Mouse (Mus musculus) megakaryocyte-erythroid progenitor cell, adult 5-6 weeks (primary cell): Measurements from ENCODE around the gene Gapdhs. TPM values are rescaled to one million over a fixed set of nuclear protein-coding genes. Genes with fewer than 3 reads are reported as not detected.
"Not testable (repeated sequence)": the region's sequence is repeated elsewhere in the genome, so short reads cannot be mapped to it uniquely, and the experiment has no call there.

Experiments used
- ATAC-seq: replicated peaks from 2 replicates; pipeline ENCODE4 v1.8.0; 2016; ENCODE audit warnings: mild to moderate bottlenecking, inconsistent platforms; ENCODE audit not compliant: severe bottlenecking, poor library complexity, low FRiP score, low TSS enrichment
- total RNA-seq, 2 experiments: library from RNA; stranded (forward) in 1 of 2; stranded (reverse) in 1 of 2; fragments of 200-1000, 215-1000 nt in 1 of 2; fragments of >200 nt in 1 of 2; fragmentation: Nextera tagmentation in 1 of 2; gene quantifications; 2 replicates each; pipeline ENCODE4 v1.2.3; 2014 to 2017

Gapdhs gene
- not detected in 2 replicates for total RNA-seq (2014; fragmentation: Nextera tagmentation)
- not detected in 2 replicates for total RNA-seq (2017)

GRCm38 (mm10) chr7:30743617-30744016 lies at the start of gene Gapdhs:
Gene Gapdhs, minus strand, starts transcription at chr7:30743681.
- not testable (repeated sequence) for ATAC-seq

DNA sequence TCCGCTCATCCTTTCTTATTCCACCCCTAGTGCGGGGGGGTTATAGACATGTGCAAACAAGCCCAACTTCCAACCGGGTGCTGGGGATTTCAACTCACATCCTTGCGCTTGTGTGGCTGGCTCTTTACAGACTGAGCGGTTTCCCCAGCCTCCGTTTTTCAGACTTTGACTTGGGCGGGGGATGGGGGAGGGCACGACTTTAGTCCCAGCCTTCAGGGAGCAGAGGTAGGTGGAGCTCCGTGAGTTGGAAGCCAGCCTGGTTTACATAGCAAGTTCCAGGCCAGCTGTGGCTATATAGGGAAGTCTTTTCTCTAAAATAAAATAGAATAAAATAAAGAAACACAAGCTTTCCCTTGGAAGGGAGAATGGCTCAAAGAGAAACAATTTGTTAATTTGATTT lies 48.4 kb upstream of the Gapdhs start:
- no peak for ATAC-seq

GRCm38 (mm10) chr7:30790141-30790540 lies 46.7 kb upstream of the Gapdhs start:
- no peak for ATAC-seq

GRCm38 (mm10) chr7:30787377-30788022 lies 44.0 kb upstream of the Gapdhs start, which contains the start of gene Krtdap:
Gene Krtdap, plus strand, starts transcription at chr7:30787896.
- ATAC-seq: no peak

DNA sequence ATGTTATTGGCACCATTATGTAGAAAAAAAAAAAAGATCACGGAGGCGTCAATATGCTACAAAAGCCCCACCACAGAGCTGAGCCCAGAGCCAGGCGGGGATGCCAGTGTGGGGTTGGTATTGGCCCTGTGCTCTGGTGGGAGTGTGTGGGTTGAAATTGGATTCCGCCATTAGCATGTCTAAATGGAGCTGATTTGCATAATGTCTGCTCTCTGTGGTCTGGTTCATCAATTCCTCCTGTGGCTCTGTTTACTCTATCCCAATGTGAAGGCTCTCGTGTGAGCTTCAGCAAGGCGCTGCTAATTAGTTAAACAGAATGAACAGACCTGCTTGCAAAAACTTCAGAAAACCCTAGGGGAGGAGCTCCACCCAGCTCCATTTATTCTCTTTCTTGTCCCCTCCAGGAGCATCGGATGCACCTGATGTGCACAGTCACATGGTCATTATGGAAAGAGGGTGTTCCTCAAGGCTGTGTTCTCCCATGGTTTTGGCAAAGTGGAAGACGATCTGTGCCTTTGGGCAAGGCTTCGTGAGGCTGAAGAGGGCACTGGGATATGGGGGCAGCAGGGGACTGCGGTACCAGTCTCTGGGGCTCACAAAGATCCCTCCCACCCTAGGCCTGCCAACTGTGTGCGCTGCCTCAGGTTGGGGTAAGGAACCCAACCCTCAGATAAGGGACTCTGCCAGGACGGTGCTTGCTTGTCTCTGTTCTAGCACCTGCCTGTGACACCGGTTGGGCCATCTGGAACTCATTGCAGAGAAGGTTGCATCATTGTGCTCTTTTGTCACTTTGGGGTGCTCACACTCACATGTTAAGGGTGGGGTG lies 42.5 kb upstream of the Gapdhs start:
- no peak for ATAC-seq

DNA sequence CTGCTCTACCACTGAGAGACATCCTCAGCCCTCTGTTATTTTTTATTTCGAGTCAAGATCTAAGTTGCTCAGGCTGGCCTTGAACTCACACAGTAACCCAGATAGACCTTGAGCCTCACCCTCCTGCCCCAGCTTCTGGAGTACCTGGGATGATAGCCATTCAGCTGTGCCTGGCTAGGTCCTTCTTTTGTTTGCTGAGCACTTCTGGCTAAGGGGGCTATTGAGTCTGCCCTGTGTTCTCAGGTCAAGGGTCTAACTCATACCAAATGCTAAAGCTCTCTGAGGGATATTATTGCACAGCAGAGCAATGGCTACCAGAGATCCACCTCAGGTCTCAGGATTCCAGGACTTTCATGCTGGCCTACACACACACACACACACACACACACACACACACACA lies 41.7 kb upstream of the Gapdhs start:
- no peak for ATAC-seq

DNA sequence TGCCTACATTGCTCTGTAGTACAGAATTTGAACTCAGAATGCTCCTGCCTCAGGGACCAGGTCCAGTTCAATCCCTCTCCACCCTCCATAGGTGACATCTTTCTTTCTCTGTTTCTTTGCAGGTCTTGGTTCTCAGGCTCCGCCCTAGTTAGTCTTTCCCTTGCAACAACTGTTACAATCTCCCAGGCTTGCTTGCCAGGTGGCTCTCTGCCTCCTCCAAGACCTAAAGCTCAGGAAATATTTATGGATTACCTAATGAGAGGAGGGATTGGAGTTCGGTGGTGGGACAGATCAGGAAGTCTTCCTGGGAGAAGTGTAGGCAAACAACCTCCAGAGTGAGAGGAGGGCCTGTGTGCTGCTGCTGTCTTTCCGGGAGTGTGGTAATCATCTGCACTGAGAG lies 39.2 kb upstream of the Gapdhs start:
- no peak for ATAC-seq

- ATAC-seq: peak; percentile 75
These were observed 38.3 kb upstream of the Gapdhs start for GRCm38 (mm10) chr7:30781792-30782191.

GRCm38 (mm10) chr7:30777911-30778310 lies 34.4 kb upstream of the Gapdhs start:
- no peak for ATAC-seq

- ATAC-seq: no peak
These were observed 33.6 kb upstream of the Gapdhs start for GRCm38 (mm10) chr7:30777081-30777579.

DNA sequence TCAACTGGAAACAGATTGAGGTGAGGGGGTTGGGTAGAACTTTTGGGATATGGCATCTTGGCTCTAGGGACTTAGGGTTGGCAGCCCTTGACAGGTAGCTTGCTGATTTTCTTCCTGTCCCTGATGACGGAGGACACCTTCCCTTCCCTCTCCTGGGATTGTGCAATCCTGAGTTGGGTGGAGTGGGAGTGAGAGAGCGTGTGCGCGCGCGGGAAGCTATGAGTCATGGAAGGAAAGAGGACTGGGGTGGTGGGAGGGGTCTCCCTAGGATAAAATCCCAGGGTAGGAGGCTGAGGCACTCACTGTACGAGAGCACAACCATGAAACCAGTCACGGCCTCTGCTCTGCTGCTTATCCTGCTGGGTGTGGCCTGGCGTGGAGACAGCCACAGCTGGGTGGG lies 32.6 kb upstream of the Gapdhs start:
- ATAC-seq: no peak

DNA sequence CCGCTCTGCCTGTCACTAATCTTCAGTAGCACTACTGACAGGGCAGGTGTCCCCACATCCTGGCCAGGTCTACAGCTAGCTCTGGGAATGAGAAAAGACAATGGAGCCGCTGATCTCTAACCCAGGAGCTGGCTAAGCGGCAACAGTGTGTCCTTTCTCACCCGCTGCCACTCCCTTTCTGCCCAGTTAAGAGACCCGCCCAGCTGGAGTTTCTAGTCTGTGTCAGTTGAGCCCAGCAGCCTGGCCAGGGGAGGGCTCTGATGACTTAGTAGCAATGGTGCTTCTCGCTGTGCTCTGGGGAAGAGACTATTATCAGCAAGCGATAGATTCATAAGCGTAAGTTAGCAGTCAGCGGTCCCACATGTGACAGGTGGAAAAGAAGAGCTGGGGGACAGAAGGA lies 25.8 kb upstream of the Gapdhs start:
- peak; percentile 53; the same call in 1 of the 2 replicates for ATAC-seq

GRCm38 (mm10) chr7:30766408-30766807 lies 22.9 kb upstream of the Gapdhs start:
- ATAC-seq: no peak

DNA sequence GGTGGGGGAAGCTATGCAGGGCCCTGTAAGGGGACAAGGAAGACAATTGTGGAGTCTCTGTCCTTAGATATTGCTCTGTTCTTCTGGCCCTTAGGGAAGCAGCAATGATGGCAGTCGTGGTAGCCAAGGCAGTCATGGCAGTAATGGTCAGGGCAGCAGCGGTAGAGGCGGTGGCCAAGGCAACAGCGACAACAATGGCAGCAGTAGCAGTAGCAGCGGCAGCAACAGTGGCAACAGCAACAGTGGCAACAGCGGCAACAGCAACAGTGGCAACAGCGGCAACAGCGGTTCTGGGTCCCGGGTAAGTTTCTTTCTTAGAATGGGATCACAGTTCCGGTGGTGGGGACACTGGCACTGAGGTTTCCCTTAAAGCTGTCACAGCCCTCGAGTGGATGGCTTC lies 21.7 kb upstream of the Gapdhs start:
- ATAC-seq: no peak

- no peak for ATAC-seq
These were observed 20.0 kb upstream of the Gapdhs start, which contains the start of gene Dmkn for GRCm38 (mm10) chr7:30763456-30763855. Gene Dmkn, plus strand, starts transcription at chr7:30763756.

DNA sequence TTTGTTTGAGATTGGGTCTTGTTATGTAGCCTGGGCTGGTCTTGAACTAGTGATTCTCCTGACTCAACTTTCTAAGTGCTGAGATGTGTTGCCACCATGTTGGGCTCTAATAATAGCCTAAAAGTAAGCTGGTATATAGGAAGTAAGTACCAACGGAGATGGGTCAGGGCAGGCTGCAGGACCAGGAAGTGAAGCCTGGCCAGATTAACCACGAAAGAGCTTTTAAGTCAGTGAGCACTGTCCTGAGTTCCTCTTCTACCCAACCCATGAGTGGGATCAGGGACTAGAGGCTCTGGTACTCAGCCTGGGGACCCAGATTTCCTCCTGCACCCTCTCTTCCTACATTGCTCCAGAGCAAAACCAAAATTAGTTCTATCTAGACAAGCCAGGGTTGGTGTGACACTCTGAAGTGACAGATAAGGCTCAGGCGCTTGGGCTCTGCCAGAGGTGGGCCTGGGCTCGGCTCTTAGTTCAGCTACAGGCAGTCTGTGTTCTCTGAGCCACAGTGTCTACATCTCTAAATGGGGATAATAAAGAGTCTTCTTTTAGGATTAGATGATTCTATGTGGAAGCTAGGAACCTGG lies 18.4 kb upstream of the Gapdhs start:
- peak; percentile 79 for ATAC-seq

GRCm38 (mm10) chr7:30758853-30759252 lies 15.4 kb upstream of the Gapdhs start:
- no peak for ATAC-seq

DNA sequence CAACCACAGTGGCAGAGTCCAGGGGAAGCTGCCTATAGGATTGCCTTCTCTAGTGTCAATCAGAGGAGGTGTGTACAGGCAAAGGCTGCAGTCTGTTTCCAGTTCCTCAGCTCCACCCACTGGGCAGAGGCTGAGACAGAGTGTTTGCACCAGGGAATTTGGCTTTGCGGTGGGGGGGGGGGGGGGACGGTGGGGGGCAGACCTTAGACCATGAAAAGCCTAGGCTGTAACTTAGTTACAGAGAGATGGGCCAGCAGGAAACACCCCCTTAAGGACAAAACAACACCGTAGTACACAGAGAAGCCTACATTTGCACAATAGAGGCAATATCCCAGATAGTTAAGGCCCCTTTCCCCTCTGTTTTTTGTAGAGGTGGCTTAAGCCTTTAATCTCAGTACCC lies 13.5 kb upstream of the Gapdhs start:
- no peak for ATAC-seq

DNA sequence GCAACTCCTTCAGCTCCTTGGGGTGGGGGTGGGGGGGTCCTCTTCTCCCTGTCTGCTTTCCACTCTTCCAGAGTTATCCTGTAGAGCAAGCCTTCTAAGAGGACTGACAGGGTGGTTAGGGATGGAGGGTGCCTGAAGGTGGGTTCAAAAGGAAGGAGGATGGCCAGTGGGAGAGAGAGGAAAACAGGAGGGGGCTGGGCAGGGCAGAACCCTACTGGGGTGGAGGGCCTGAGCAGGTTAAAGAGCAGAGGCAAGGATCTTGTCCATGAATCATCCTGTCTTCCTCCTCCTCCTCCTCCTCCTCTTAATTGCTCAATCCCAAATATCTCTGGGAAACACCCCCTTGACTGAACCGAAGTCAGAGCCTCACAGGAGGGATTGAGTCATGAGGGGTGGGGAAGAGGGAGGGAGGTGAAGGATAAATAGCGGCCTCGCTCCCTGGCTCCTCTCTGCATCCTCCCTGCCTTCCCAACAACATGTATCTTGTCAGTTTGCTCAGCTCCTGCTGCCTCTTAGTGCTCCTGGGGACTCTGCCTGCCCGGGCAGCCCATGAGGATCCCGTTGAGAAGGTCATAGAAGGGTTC lies 7.7 kb upstream of the Gapdhs start, which contains the start of gene Sbsn:
Gene Sbsn, plus strand, starts transcription at position 386 of the 584 bp plus-strand sequence.
- ATAC-seq: no peak
